Mouse (Mus musculus): Measurements from ENCODE around the gene Trappc3. TPM values are rescaled to one million over a fixed set of nuclear protein-coding genes. Genes with fewer than 3 reads are reported as not detected.
"Not testable (repeated sequence)": the region's sequence is repeated elsewhere in the genome, so short reads cannot be mapped to it uniquely, and the experiment has no call there.

Trappc3 gene
- 119 and 127 TPM in 2 replicates for polyA plus RNA-seq (2016; fragmentation: Nextera tagmentation; extraction: Ambion mirVana)

DNA sequence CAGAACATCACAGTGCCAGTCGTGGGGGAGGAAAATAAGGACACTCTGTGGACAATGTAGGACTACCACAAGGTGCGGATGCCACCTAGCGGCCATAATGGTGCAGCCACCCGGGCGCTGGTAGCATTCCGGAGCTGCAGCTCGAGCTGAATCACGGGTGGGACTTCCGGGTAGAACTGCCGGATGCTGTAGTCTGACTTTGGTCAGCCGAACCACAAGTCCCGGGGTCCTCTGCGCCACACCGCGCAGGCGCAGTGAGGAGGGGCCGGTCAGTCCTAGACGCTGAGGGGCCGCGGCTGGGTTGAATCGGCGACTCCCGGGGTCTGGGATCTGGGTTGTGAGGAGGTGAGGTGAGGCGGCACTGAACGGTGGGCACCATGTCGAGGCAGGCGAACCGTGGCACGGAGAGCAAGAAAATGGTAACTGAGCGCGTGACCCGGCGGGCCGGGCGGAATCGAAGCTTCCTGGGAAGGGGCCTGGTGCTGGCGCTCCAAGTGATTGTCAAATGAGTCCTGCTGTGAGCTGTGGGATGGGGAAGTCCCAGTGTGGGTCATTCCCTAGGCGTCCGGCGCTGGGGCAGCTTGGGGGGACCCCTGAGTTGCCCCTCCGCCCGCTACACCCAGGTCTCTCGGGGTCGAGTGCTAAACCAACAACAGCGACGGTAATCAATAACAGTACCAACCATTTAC lies at the start of gene Trappc3:
TSS of gene Trappc3 (plus strand) at position 207 of the 689 bp plus-strand sequence.
- Histone ChIP-seq H3K4me3 (peak within 1 kb of the TSS; percentile 61), H3K4me2 (replicated peaks) (peak within 1 kb of the TSS; percentile 64), H3K4me1 (peaks cover 41% of the 10 kb centered on the region), H3K36me3 (no peaks in the 10 kb centered on the region), H3K27ac (0 out of 2 replicates have a peak within 1 kb of the TSS, but pooled peaks have one; percentile 0), H3K27me3 (replicated peaks) (no peaks in the 10 kb centered on the region), H3K9me3 (no peaks in the 10 kb centered on the region), H3K9ac (peak within 1 kb of the TSS; percentile 77)
- peak; percentile 91 for ATAC-seq (ENCODE audit: low FRiP score, low read depth)
- under 1% methylated on average over 46 of the region's 46 CpGs for WGBS

- H3K27ac ChIP-seq, result no peak overlapping the region
- no peak overlapping the region for H3K4me3 ChIP-seq
- no peaks in the 10 kb centered on the region for H3K4me1 ChIP-seq
- no peaks in the 10 kb centered on the region for H3K36me3 ChIP-seq
- 90% methylated on average over 6 of the region's 6 CpGs for WGBS
- no peaks in the 10 kb centered on the region for H3K27me3 ChIP-seq (replicated peaks)
- H3K9me3 ChIP-seq, result no peaks in the 10 kb centered on the region
- ATAC-seq (ENCODE audit: low FRiP score, low read depth), result no peak
- H3K4me2 ChIP-seq (replicated peaks), result no peak overlapping the region
- H3K9ac ChIP-seq, result no peak overlapping the region
These were observed 44.4 kb upstream of the Trappc3 start for GRCm38 (mm10) chr4:126217771-126218170.

GRCm38 (mm10) chr4:126219540-126219939 lies 42.6 kb upstream of the Trappc3 start:
- not testable (repeated sequence) for H3K4me1 ChIP-seq; H3K27ac ChIP-seq; H3K4me2 ChIP-seq (replicated peaks); H3K9ac ChIP-seq; H3K9me3 ChIP-seq; H3K27me3 ChIP-seq (replicated peaks); ATAC-seq (ENCODE audit: low FRiP score, low read depth); H3K36me3 ChIP-seq; H3K4me3 ChIP-seq
- 66% methylated on average over 3 of the region's 3 CpGs for WGBS

- H3K4me2 ChIP-seq (replicated peaks), result no peak overlapping the region
- no peaks in the 10 kb centered on the region for H3K9me3 ChIP-seq
- H3K36me3 ChIP-seq, result no peaks in the 10 kb centered on the region
- no peaks in the 10 kb centered on the region for H3K27me3 ChIP-seq (replicated peaks)
- no peak for ATAC-seq (ENCODE audit: low FRiP score, low read depth)
- H3K27ac ChIP-seq, result no peak overlapping the region
- 92% methylated on average over 10 of the region's 10 CpGs for WGBS
- no peak overlapping the region for H3K4me3 ChIP-seq
- no peaks in the 10 kb centered on the region for H3K4me1 ChIP-seq
- H3K9ac ChIP-seq, result no peak overlapping the region
These were observed 42.1 kb upstream of the Trappc3 start for GRCm38 (mm10) chr4:126220045-126220444.

- Histone ChIP-seq H3K9ac (no peak overlapping the region), H3K36me3 (no peaks in the 10 kb centered on the region), H3K4me3 (no peak overlapping the region), H3K27ac (no peak overlapping the region), H3K9me3 (no peaks in the 10 kb centered on the region), H3K27me3 (replicated peaks) (no peaks in the 10 kb centered on the region), H3K4me1 (peaks cover 6% of the 10 kb centered on the region; the same call in 1 of the 2 replicates), H3K4me2 (replicated peaks) (no peak overlapping the region)
- WGBS, result 85% methylated on average over 11 of the region's 11 CpGs
- ATAC-seq (ENCODE audit: low FRiP score, low read depth), result no peak
These were observed 39.5 kb upstream of the Trappc3 start for GRCm38 (mm10) chr4:126222631-126223030.

- Histone ChIP-seq H3K36me3 (peaks cover 20% of the 10 kb centered on the region), H3K9ac (no peak overlapping the region), H3K4me1 (peaks cover 6% of the 10 kb centered on the region; the same call in 1 of the 2 replicates), H3K27ac (no peak overlapping the region), H3K9me3 (no peaks in the 10 kb centered on the region), H3K27me3 (replicated peaks) (no peaks in the 10 kb centered on the region), H3K4me2 (replicated peaks) (no peak overlapping the region), H3K4me3 (no peak overlapping the region)
- ATAC-seq (ENCODE audit: low FRiP score, low read depth), result no peak
- 57% methylated on average over 12 of the region's 12 CpGs for WGBS
These were observed 35.5 kb upstream of the Trappc3 start for GRCm38 (mm10) chr4:126226640-126227039.

DNA sequence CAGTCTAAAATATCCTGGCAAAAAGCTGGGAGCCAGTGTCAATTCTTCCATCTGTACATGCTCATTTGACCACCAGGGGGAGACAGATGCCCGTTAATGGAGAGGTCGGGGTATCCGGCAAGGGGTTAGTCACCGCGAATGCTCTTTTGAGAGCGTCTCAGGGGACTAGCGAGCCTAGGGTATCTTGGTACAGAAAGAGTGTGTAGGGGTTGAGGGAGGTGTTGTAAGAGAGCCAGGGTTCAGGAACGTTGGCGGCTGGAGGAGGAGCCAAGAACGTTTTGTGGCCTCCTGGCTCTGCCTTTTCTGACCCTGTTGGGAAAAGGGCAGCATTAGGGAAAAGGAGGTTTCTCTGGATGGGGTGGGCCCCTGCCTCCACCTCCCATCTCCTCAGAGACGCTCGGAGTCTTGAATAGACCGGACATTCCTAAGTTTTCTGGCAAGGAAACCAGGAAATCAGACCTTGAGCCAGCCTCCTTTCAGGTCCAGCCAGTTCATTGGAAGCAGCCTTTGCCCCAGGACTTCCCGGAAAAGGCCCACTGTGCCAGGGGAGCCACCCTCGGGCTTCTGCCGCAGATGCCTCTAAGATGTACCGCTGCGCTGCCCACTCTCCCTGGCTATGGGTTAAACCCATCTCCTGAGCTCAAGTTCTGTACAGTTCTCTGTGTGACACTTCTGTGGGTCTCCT lies 34.9 kb upstream of the Trappc3 start:
- peak; percentile 81 for ATAC-seq (ENCODE audit: low FRiP score, low read depth)
- Histone ChIP-seq H3K4me3 (0 out of 2 replicates have a peak overlapping the region, but pooled peaks have one; percentile 2), H3K27ac (no peak overlapping the region), H3K27me3 (replicated peaks) (no peaks in the 10 kb centered on the region), H3K36me3 (peaks cover 25% of the 10 kb centered on the region), H3K9me3 (no peaks in the 10 kb centered on the region), H3K4me1 (peaks cover 6% of the 10 kb centered on the region; the same call in 1 of the 2 replicates), H3K9ac (peak overlapping the region; percentile 14; the same call in 1 of the 2 replicates), H3K4me2 (replicated peaks) (peak overlapping the region; percentile 50)
- 10% methylated on average over 18 of the region's 18 CpGs for whole genome bisulfite sequencing

GRCm38 (mm10) chr4:126228144-126228543 lies 34.0 kb upstream of the Trappc3 start:
- Histone ChIP-seq H3K4me3 (no peak overlapping the region), H3K27me3 (replicated peaks) (no peaks in the 10 kb centered on the region), H3K4me1 (peaks cover 6% of the 10 kb centered on the region; the same call in 1 of the 2 replicates), H3K4me2 (replicated peaks) (no peak overlapping the region), H3K36me3 (peaks cover 35% of the 10 kb centered on the region), H3K9ac (no peak overlapping the region), H3K27ac (no peak overlapping the region), H3K9me3 (no peaks in the 10 kb centered on the region)
- WGBS, result 14% methylated on average over 5 of the region's 5 CpGs
- no peak for ATAC-seq (ENCODE audit: low FRiP score, low read depth)

GRCm38 (mm10) chr4:126229900-126230299 lies 32.2 kb upstream of the Trappc3 start:
- H3K9ac ChIP-seq, result no peak overlapping the region
- H3K4me3 ChIP-seq, result no peak overlapping the region
- WGBS, result 62% methylated on average over 7 of the region's 7 CpGs
- ATAC-seq (ENCODE audit: low FRiP score, low read depth), result no peak
- peaks cover 52% of the 10 kb centered on the region for H3K36me3 ChIP-seq
- H3K27me3 ChIP-seq (replicated peaks), result no peaks in the 10 kb centered on the region
- no peak overlapping the region for H3K4me2 ChIP-seq (replicated peaks)
- H3K9me3 ChIP-seq, result no peaks in the 10 kb centered on the region
- H3K4me1 ChIP-seq, result peaks cover 6% of the 10 kb centered on the region; the same call in 1 of the 2 replicates
- no peak overlapping the region for H3K27ac ChIP-seq

GRCm38 (mm10) chr4:126233676-126234308 lies 28.3 kb upstream of the Trappc3 start:
- H3K4me3 ChIP-seq, result no peak overlapping the region
- peaks cover 91% of the 10 kb centered on the region for H3K36me3 ChIP-seq
- no peak overlapping the region for H3K4me2 ChIP-seq (replicated peaks)
- H3K9me3 ChIP-seq, result no peaks in the 10 kb centered on the region
- WGBS, result 92% methylated on average over 29 of the region's 29 CpGs
- no peak overlapping the region for H3K9ac ChIP-seq
- H3K27ac ChIP-seq, result no peak overlapping the region
- no peak for ATAC-seq (ENCODE audit: low FRiP score, low read depth)
- peaks cover 9% of the 10 kb centered on the region for H3K4me1 ChIP-seq
- H3K27me3 ChIP-seq (replicated peaks), result no peaks in the 10 kb centered on the region

DNA sequence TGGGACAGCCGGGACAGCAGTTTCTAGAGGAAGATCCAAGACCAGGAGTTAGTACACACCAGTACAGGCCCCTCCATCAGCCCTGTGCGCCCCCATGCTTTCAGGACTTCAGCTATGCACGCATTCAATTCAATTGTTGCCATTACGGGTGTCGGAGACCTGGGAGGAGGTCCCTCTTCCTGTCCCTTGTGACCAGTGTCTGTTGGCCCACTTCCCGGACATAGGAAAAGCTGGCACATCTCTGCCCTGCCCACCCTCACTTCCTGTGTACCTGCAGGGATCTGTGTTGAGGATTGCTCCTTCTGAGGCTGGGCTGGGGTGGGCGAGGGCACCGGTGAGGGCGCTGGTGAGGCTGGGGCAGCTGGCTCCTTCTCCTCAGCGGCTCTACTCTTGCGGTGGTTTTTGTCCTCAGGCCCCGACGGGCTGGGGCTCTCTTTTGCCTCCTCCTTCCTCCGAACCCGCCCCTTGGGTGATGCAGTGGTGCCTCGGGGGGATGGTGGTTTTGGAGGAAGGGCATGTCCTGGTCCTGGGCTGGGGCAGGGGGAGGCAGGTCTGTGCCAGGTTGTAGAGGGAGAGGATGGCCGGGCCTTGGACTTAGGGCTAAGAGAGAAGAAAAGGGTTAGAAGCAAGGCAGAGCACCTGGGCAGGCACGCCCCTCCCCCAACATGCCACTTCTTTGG lies 27.5 kb upstream of the Trappc3 start:
- Histone ChIP-seq H3K4me1 (peaks cover 9% of the 10 kb centered on the region), H3K9ac (no peak overlapping the region), H3K36me3 (peaks cover 100% of the 10 kb centered on the region), H3K4me2 (replicated peaks) (no peak overlapping the region), H3K27me3 (replicated peaks) (no peaks in the 10 kb centered on the region), H3K27ac (no peak overlapping the region), H3K9me3 (no peaks in the 10 kb centered on the region), H3K4me3 (no peak overlapping the region)
- WGBS, result 84% methylated on average over 18 of the region's 18 CpGs
- ATAC-seq (ENCODE audit: low FRiP score, low read depth), result no peak

DNA sequence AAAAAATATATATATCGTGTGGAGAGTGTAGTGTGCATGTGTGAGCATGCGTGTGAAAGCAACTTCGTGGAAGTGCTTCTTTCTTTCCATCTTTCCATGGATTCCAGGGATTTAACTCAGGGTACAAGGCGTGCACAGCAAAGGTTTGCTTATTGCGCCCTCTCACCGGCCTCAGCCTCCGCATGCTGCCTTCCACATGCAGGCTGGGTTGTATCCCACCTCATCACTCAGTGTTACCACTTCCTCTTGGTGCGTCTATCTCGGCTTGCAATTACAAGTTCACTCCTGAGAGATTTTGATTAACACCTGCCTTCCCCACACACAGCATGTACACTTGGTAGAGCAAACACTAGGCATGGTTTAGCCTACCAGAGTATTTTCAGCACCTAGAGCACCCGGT lies 26.9 kb upstream of the Trappc3 start:
- no peaks in the 10 kb centered on the region for H3K27me3 ChIP-seq (replicated peaks)
- H3K4me3 ChIP-seq, result no peak overlapping the region
- no peaks in the 10 kb centered on the region for H3K9me3 ChIP-seq
- H3K27ac ChIP-seq, result no peak overlapping the region
- H3K4me1 ChIP-seq, result peaks cover 9% of the 10 kb centered on the region
- no peak overlapping the region for H3K4me2 ChIP-seq (replicated peaks)
- peaks cover 100% of the 10 kb centered on the region for H3K36me3 ChIP-seq
- 91% methylated on average over 10 of the region's 10 CpGs for WGBS
- H3K9ac ChIP-seq, result no peak overlapping the region
- ATAC-seq (ENCODE audit: low FRiP score, low read depth), result no peak

Measured in neural tube, embryonic 12.5 days (tissue).